Mouse (Mus musculus): Measurements from ENCODE around the gene Mgl2.
"Not testable (repeated sequence)": the region's sequence is repeated elsewhere in the genome, so short reads cannot be mapped to it uniquely, and the experiment has no call there.

DNA sequence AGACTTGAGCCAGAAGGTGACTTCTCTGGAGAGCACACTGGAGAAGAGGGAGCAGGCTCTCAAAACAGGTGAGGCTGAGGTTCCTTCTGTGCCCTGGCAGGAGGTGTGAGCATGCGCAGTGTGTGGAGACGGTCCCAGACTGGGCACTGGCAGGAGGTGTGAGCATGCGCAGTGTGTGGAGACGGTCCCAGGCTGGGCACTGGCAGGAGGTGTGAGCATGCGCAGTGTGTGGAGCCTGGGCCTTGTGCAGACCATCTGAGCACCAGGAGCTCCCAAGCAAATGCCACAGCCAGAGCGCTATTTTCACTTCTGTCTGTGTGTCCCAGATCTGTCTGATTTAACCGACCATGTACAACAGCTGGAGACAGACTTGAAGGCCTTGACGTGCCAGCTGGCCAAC, 5.8 kb downstream of the Mgl2 start:
- not testable (repeated sequence) for TF ChIP-seq CTCF (IDR thresholded peaks at IDR 0.05; ENCODE audit: borderline replicate concordance, control insufficient read depth, extremely low read depth, insufficient read depth, low read length, poor library complexity); POLR2A (IDR thresholded peaks at IDR 0.05; ENCODE audit: control insufficient read depth, extremely low read depth, insufficient read depth, low read length, poor library complexity)

Data from thymus, adult 2 months (tissue).